16 mouse cellular contexts compared by ENCODE assay signal in genomic region chr7:100699771-100700770, GRCm38 (mm10). TPM values are rescaled to one million over a fixed set of nuclear protein-coding genes. Genes with fewer than 3 reads are reported as not detected.
DNase-seq lines count a peak whose midpoint lies in the region; ATAC-seq lines count a peak whose summit lies in the region.
"Had no signal": no experiment of that assay in that cellular context is flagged by ENCODE, and none has a peak within 500 bp of the region (broad histone marks: within the 10 kb centered on the region; RNA-seq: fewer than 3 reads in every experiment).

No protein-coding gene starts in this region.

- H3K36me3 ChIP-seq in heart, embryonic 12.5 days: no peaks in the 10 kb centered on the region
- H3K36me3 ChIP-seq: liver, embryonic 15.5 days; midbrain, embryonic 15.5 days had no signal

- ATAC-seq in cerebellum, adult (ENCODE audit: insufficient number of reproducible peaks, low FRiP score, low TSS enrichment): no peak
- ATAC-seq in megakaryocyte-erythroid progenitor cell, adult 5-6 weeks (replicated peaks; ENCODE audit: low FRiP score, low TSS enrichment, poor library complexity, severe bottlenecking): no peak
- no peak for ATAC-seq in heart, embryonic 12.5 days (ENCODE audit: insufficient number of reproducible peaks, low FRiP score)
- ATAC-seq: intestine, embryonic 16.5 days; midbrain, embryonic 15.5 days had no signal

- H3K4me3 ChIP-seq in heart, embryonic 12.5 days: no peak overlapping the region
- H3K4me3 ChIP-seq: erythroblast, embryonic 14.5 days; left cerebral cortex, adult 2 months; liver, embryonic 15.5 days; midbrain, embryonic 15.5 days had no signal

- H3K27ac ChIP-seq in heart, embryonic 12.5 days (ENCODE audit: poor library complexity, severe bottlenecking): no peak overlapping the region
- H3K27ac ChIP-seq: left cerebral cortex, adult 2 months; liver, embryonic 15.5 days; midbrain, embryonic 15.5 days had no signal

- H3K4me1 ChIP-seq in heart, embryonic 12.5 days (replicated peaks): no peaks in the 10 kb centered on the region
- H3K4me1 ChIP-seq: midbrain, embryonic 15.5 days had no signal

- H3K9ac ChIP-seq in heart, embryonic 12.5 days: no peak overlapping the region
- H3K9ac ChIP-seq: liver, embryonic 15.5 days; midbrain, embryonic 15.5 days had no signal

- H3K9me3 ChIP-seq in heart, embryonic 12.5 days (replicated peaks): no peaks in the 10 kb centered on the region
- H3K9me3 ChIP-seq: liver, embryonic 15.5 days; midbrain, embryonic 15.5 days had no signal

- WGBS in heart, embryonic 12.5 days: 61% methylated on average over 8 of the region's 8 CpGs

- no peaks in the 10 kb centered on the region for H3K27me3 ChIP-seq in heart, embryonic 12.5 days (replicated peaks)
- H3K27me3 ChIP-seq: liver, embryonic 15.5 days; midbrain, embryonic 15.5 days had no signal

- no peak overlapping the region for H3K4me2 ChIP-seq in heart, embryonic 12.5 days
- H3K4me2 ChIP-seq: liver, embryonic 15.5 days; midbrain, embryonic 15.5 days had no signal

- DNase-seq in embryo, embryonic 10.5 days (ENCODE audit: low spot score): peak; percentile 38
- no peak for DNase-seq in embryo, embryonic 9.5 days (ENCODE audit: extremely low spot score)
- DNase-seq in CD4-positive helper T cell, adult 2 months (ENCODE audit: low read depth, low spot score): peak; percentile 81
- DNase-seq in adipocyte (ENCODE audit: low spot score): peak; percentile 51
- DNase-seq in lung, postnatal 36 days: peak; percentile 49
- DNase-seq: cerebellum, adult 9-11 months; gastrocnemius, postnatal 10 days; heart, postnatal 14 days had no signal

RNA-seq across cellular contexts. Expression of gene Fam168a, which starts 6.4 kb away (rescaled TPM):
- 26.9 and 35.9 TPM in 2 replicates for total RNA-seq in megakaryocyte-erythroid progenitor cell, adult 5-6 weeks (2014; fragmentation: Nextera tagmentation)
- 7.3 and 7.7 TPM in 2 replicates for total RNA-seq in megakaryocyte-erythroid progenitor cell, adult 5-6 weeks (2017)
- 31.4 and 31.6 TPM in 2 replicates for polyA plus RNA-seq in heart, embryonic 12.5 days (2016; fragmentation: Nextera tagmentation; extraction: Ambion mirVana)

RNA-seq across cellular contexts. Expression of gene Plekhb1, which starts 37.9 kb away (rescaled TPM):
- not detected in 2 replicates for total RNA-seq in megakaryocyte-erythroid progenitor cell, adult 5-6 weeks (2014; fragmentation: Nextera tagmentation)
- total RNA-seq in megakaryocyte-erythroid progenitor cell, adult 5-6 weeks (2017): 0.05 TPM in 1 of 2 replicates, not detected in the other
- 1.4 and 1.9 TPM in 2 replicates for polyA plus RNA-seq in heart, embryonic 12.5 days (2016; fragmentation: Nextera tagmentation; extraction: Ambion mirVana)
- polyA plus RNA-seq: erythroblast, embryonic 14.5 days had no signal
